Mouse (Mus musculus) heart, postnatal 0 days (tissue): ENCODE measurements at regions not wholly inside any gene's neighbourhood (a gene's known extent, or its start where the extent isn't known, plus 50 kb on each side); places are given as distances from the start of the nearest gene placed in this dataset.
A peak's percentile ranks its signal among the peaks of the same experiment; 100 is the strongest.

ENCODE experiments used
- ATAC-seq: fragments of 200-750 bp; cut with Nextera tagmentation; 2 replicates; pipeline ENCODE4 v1.8.0; 2017; ENCODE audit warnings: low read depth, moderate number of reproducible peaks, moderate library complexity; ENCODE audit not compliant: insufficient read depth
- DNase-seq: peaks from one replicate; pipeline ENCODE4 v3.0.0-alpha.2; 2016; ENCODE audit warnings: low spot score
- H3K27ac ChIP-seq: fragments of 300-500 bp; sonication (generic); 2 replicates; pipeline ENCODE4 v1.5.1; 2014; ENCODE audit warnings: low read depth, mild to moderate bottlenecking
- H3K27me3 ChIP-seq: fragments of 300-500 bp; sonication (generic); 2 replicates; pipeline ENCODE4 v1.6.1; 2014; ENCODE audit warnings: low read length, mixed read lengths; ENCODE audit not compliant: control insufficient read depth, insufficient read depth
- H3K36me3 ChIP-seq: fragments of 300-500 bp; sonication (generic); replicated peaks from 2 replicates; pipeline ENCODE4 v1.6.1; 2014; ENCODE audit warnings: low read length, mixed read lengths; ENCODE audit not compliant: control insufficient read depth, insufficient read depth
- H3K4me1 ChIP-seq: fragments of 300-500 bp; sonication (generic); 2 replicates; pipeline ENCODE4 v1.6.1; 2014; ENCODE audit warnings: antibody characterized with exemption; ENCODE audit not compliant: control insufficient read depth, insufficient read depth
- H3K4me2 ChIP-seq: fragments of 300-500 bp; sonication (generic); 2 replicates; pipeline ENCODE4 v1.6.1; 2014; ENCODE audit warnings: low read depth, mild to moderate bottlenecking, low read length, moderate library complexity
- H3K4me3 ChIP-seq: fragments of 300-500 bp; sonication (generic); 2 replicates; pipeline ENCODE4 v1.5.1; 2014; ENCODE audit warnings: low read depth, low read length
- H3K9ac ChIP-seq: fragments of 300-500 bp; sonication (generic); replicated peaks from 2 replicates; pipeline ENCODE4 v1.6.1; 2014; ENCODE audit warnings: low read depth, low read length, mixed read lengths
- H3K9me3 ChIP-seq: fragments of 300-500 bp; sonication (generic); replicated peaks from 2 replicates; pipeline ENCODE4 v1.6.1; 2016; ENCODE audit warnings: low read length; ENCODE audit not compliant: control insufficient read depth
- CTCF ChIP-seq: IDR thresholded peaks from 2 replicates; pipeline ENCODE4 v1.5.1; 2016; ENCODE audit warnings: antibody characterized with exemption, control low read depth, low read depth
- EP300 ChIP-seq: IDR thresholded peaks from 2 replicates; pipeline ENCODE4 v1.6.1; 2016; ENCODE audit warnings: antibody characterized with exemption, low read depth
- WGBS: fragments of 180-500 bp; shearing (Covaris S2); extraction: QIAGEN DNeasy Blood & Tissue Kit; methylation state at CpG from one replicate; pipeline ENCODE4 v1.1.7; 2014; 5-methylcytosine and 5-hydroxymethylcytosine counted together

- Histone ChIP-seq H3K27ac (no peak overlapping the region), H3K4me2 (no peak overlapping the region), H3K9me3 (no peaks in the 10 kb centered on the region), H3K27me3 (peaks cover 13% of the 10 kb centered on the region), H3K4me1 (no peaks in the 10 kb centered on the region), H3K9ac (no peak overlapping the region), H3K4me3 (no peak overlapping the region), H3K36me3 (no peaks in the 10 kb centered on the region)
- TF ChIP-seq CTCF (no peak), EP300 (no peak)
- ATAC-seq (no peak), DNase-seq (no peak)
- 72% methylated on average over 5 of the region's 5 CpGs for WGBS
These were observed 127.4 kb upstream of the Lemd2 start for GRCm38 (mm10) chr17:27331630-27332029.

- 47% methylated on average over 6 of the region's 6 CpGs for WGBS
- no peak for TF ChIP-seq CTCF
- TF ChIP-seq EP300 = no peak
- H3K36me3 ChIP-seq = no peaks in the 10 kb centered on the region
- no peak overlapping the region for H3K27ac ChIP-seq
- no peak for DNase-seq
- no peaks in the 10 kb centered on the region for H3K9me3 ChIP-seq
- no peaks in the 10 kb centered on the region for H3K4me1 ChIP-seq
- peaks cover 31% of the 10 kb centered on the region for H3K27me3 ChIP-seq
- no peak overlapping the region for H3K4me3 ChIP-seq
- H3K9ac ChIP-seq = no peak overlapping the region
- no peak overlapping the region for H3K4me2 ChIP-seq
- no peak for ATAC-seq
These were observed 125.5 kb upstream of the Lemd2 start for GRCm38 (mm10) chr17:27329791-27330190.

GRCm38 (mm10) chr17:27329183-27329582, 124.9 kb upstream of the Lemd2 start:
- H3K27me3 ChIP-seq = peaks cover 36% of the 10 kb centered on the region
- no peaks in the 10 kb centered on the region for H3K9me3 ChIP-seq
- H3K36me3 ChIP-seq = no peaks in the 10 kb centered on the region
- DNase-seq = no peak
- H3K9ac ChIP-seq = no peak overlapping the region
- H3K4me1 ChIP-seq = no peaks in the 10 kb centered on the region
- 81% methylated on average over 8 of the region's 8 CpGs for WGBS
- no peak for ATAC-seq
- no peak for TF ChIP-seq EP300
- no peak for TF ChIP-seq CTCF
- no peak overlapping the region for H3K4me2 ChIP-seq
- H3K4me3 ChIP-seq = no peak overlapping the region
- no peak overlapping the region for H3K27ac ChIP-seq

GRCm38 (mm10) chr17:27325002-27325460, 120.8 kb upstream of the Lemd2 start:
- Histone ChIP-seq H3K9me3 (no peaks in the 10 kb centered on the region), H3K27me3 (peaks cover 36% of the 10 kb centered on the region), H3K4me1 (no peaks in the 10 kb centered on the region), H3K4me3 (peak overlapping the region; percentile 17), H3K4me2 (peak overlapping the region; percentile 34; the same call in 1 of the 2 replicates), H3K36me3 (no peaks in the 10 kb centered on the region), H3K9ac (no peak overlapping the region), H3K27ac (no peak overlapping the region)
- peak; percentile 9 for DNase-seq
- TF ChIP-seq EP300 (no peak), CTCF (no peak)
- ATAC-seq = peak; percentile 55
- 6% methylated on average over 18 of the region's 18 CpGs for WGBS

GRCm38 (mm10) chr17:27323513-27323912, 119.2 kb upstream of the Lemd2 start:
- Histone ChIP-seq H3K4me2 (no peak overlapping the region), H3K36me3 (no peaks in the 10 kb centered on the region), H3K4me1 (no peaks in the 10 kb centered on the region), H3K27ac (no peak overlapping the region), H3K4me3 (no peak overlapping the region), H3K9me3 (no peaks in the 10 kb centered on the region), H3K27me3 (peaks cover 41% of the 10 kb centered on the region), H3K9ac (no peak overlapping the region)
- 45% methylated on average over 2 of the region's 2 CpGs for WGBS
- ATAC-seq (no peak), DNase-seq (no peak)
- no peak for TF ChIP-seq EP300
- no peak for TF ChIP-seq CTCF

- Histone ChIP-seq H3K4me1 (0 out of 2 replicates have a peak, but pooled peaks cover 3% of the 10 kb centered on the region), H3K9me3 (no peaks in the 10 kb centered on the region), H3K4me3 (no peak overlapping the region), H3K36me3 (no peaks in the 10 kb centered on the region), H3K4me2 (no peak overlapping the region), H3K27ac (no peak overlapping the region), H3K9ac (no peak overlapping the region), H3K27me3 (peaks cover 44% of the 10 kb centered on the region)
- ATAC-seq (no peak), DNase-seq (no peak)
- 53% methylated on average over 6 of the region's 6 CpGs for WGBS
- TF ChIP-seq CTCF = no peak
- no peak for TF ChIP-seq EP300
These were observed 118.7 kb upstream of the Lemd2 start for GRCm38 (mm10) chr17:27322891-27323509.
